ENCODE assay signal across 8 mouse cellular contexts in the genomic region with DNA sequence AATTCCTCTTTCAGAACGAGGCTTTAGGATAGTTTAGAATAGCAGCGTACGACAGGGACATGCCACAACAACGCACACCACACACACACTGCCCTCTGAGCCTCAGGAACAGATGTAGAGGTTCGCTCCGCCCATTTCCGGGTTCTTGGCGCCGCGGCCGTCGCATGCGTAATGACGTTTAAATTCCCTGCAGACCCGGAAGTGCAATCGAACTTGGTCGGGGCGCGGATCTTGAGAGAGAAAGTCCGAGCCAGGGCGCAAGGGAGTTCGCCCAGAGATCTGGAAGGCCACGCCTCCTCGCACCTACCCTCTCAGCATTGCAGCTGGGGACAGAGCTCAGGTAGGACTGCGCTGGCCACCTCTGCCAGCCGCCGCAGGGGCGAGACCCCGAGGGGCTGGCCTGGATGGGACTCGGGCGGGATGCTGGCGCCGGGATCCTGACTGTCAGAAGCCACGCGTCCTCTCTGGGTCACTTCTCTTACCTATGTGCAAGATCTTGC. TPM values are rescaled to one million over a fixed set of nuclear protein-coding genes. Genes with fewer than 3 reads are reported as not detected.
A peak's percentile ranks its signal among the peaks of the same experiment; 100 is the strongest.
DNase-seq lines count a peak whose midpoint lies in the region; ATAC-seq lines count a peak whose summit lies in the region.

No protein-coding gene starts in this region.

- DNase-seq in R1 (ENCODE audit: low read depth, low spot score), result peak; percentile 93
- DNase-seq in cerebellum, postnatal 25 days, result peak; percentile 90 to 93
- peak; percentile 86 to 89 for DNase-seq in frontal cortex, postnatal 25 days (ENCODE audit: low spot score in 2 of 2)
- peak; percentile 96 for DNase-seq in hindbrain, embryonic 14.5 days (ENCODE audit: low spot score)
- peak; percentile 89 to 90 for DNase-seq in layer of hippocampus, postnatal 36 days
- peak; percentile 97 for DNase-seq in lung, postnatal 36 days
- DNase-seq in retina, postnatal 1 day, result peak; percentile 95
- peak; percentile 87 to 91 for DNase-seq in urinary bladder, adult 18-20 months (ENCODE audit: low spot score in 2 of 2)

- H3K27ac ChIP-seq in hindbrain, embryonic 14.5 days, result peak overlapping the region; percentile 44; the same call in 1 of the 2 replicates

- peaks cover 17% of the 10 kb centered on the region for H3K4me1 ChIP-seq in hindbrain, embryonic 14.5 days (replicated peaks; ENCODE audit: control insufficient read depth, insufficient read depth, low read length)

- H3K36me3 ChIP-seq in hindbrain, embryonic 14.5 days (replicated peaks; ENCODE audit: control insufficient read depth, insufficient read depth), result no peaks in the 10 kb centered on the region

- peak overlapping the region; percentile 80 for H3K9ac ChIP-seq in hindbrain, embryonic 14.5 days

- ATAC-seq in hindbrain, embryonic 14.5 days (ENCODE audit: low FRiP score), result peak; percentile 99

- no peaks in the 10 kb centered on the region for H3K27me3 ChIP-seq in hindbrain, embryonic 14.5 days (ENCODE audit: control insufficient read depth, insufficient read depth, low read length)

- WGBS in hindbrain, embryonic 14.5 days, result under 1% methylated on average over 35 of the region's 35 CpGs

- H3K9me3 ChIP-seq in hindbrain, embryonic 14.5 days (ENCODE audit: control insufficient read depth, low read length), result no peaks in the 10 kb centered on the region

- peak overlapping the region; percentile 70 for H3K4me2 ChIP-seq in hindbrain, embryonic 14.5 days (replicated peaks)

- peak overlapping the region; percentile 67 for H3K4me3 ChIP-seq in hindbrain, embryonic 14.5 days (replicated peaks; ENCODE audit: low read length)

RNA-seq across cellular contexts. Expression of gene Fam172a, which starts 6.7 kb away (rescaled TPM):
- polyA plus RNA-seq in hindbrain, embryonic 14.5 days (2014; fragmentation: Nextera tagmentation; extraction: Ambion mirVana), result 42.1 and 51.0 TPM in 2 replicates
- 10 to 100 TPM; 34.7 to 38.2 TPM for total RNA-seq in layer of hippocampus, postnatal 36 days (2021)

Comparison
In these comparisons a context has a peak if more than half of its experiments do, and no peak if none do; other contexts are left out.
1. Peak in every context shown above with its lines: DNase-seq, ATAC-seq, H3K4me3 ChIP-seq and H3K27ac ChIP-seq.